Mouse (Mus musculus) spleen, adult 12 weeks (tissue): ENCODE measurements around the gene Eefsec.

Experiments
- DNase-seq: peaks from one replicate; pipeline ENCODE4 v3.0.0; 2022; ENCODE audit warnings: low spot score

Gene Eefsec

DNA sequence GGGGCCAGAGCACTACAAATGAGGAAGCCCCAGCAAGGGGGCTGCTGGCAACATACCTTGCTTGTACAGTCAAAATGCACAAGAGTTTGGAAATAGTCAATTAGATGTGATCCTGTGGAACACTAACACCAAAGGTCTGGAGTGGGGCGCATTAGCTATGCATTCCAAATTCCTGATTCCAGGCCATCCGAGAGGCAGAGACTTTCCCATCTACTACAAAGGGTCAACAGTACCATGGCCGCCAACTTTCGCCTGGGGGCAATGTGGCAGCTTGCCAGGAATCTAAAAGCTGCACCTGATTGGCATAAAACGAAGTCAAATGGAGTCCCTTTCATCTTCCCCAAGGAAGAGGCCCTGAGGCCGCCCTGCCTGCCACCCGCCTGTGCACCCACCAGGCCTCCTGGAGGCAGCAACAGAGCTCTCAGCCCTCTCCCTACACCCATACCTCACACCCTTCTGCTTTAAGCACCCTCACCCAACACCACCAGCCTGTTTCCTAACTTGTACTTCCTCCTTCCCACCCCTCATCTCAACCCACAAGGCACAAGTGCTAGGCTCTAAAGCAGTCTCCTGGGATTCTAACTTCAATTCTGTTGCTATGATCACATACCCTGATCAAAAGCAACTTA lies 30.1 kb downstream of the Eefsec start:
- DNase-seq, result no peak

DNA sequence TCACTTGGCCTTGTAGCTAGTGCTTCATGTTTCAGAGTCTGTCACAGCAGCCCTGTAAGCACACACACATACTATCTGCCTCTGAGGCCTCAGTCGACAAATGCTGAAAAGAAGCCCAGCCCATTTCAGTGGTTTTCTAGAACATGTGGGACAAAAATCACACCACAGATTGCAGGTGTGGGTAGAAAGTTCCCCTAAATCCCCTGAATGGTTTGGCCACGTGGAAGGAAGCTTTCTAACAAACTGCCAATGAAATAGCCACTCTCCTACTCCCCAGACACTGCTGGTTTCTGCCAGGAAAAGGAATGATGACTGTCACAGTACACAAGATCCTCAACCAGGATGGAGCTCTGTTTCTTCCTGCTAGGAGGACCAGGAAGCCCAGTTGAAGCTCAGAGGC lies 33.7 kb downstream of the Eefsec start:
- DNase-seq, result no peak

DNA sequence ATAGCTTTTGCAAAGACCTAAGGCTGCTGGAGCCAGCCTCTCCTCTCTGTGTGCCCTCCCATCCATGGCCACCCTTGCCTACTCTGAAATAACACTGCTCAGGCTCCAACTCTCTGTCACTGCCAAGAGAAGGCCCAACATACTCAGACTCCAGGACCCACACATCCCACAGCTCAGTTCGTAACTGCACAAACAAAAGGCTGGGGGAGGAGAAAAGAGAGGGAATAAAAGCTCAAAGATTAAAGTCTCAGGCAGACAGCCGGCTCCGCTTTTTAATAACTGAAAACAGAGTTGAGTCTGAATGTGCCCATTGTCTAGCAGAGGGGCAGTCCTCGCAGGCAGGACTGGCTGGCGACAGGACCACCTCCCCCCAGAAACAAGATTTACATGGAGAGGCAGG lies 36.8 kb downstream of the Eefsec start:
- no peak for DNase-seq

DNA sequence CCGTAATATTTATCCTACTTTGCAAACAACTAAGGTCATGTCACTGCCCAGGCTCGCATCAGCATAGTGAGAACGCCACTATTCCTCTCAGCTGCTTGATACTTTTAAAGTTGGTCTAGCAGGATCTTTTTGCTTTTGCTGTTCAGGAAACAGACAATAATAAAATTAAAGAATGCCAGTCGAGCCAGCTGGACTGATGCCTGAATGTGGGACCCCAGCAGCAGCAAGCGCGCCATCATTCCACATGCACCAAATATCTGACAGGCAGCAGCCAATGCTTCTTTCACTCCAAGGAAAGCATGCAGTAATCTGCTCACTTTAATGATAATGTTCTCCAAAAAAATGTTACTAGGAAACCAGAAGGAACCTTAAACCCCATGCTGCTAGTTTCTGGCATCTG lies 45.9 kb downstream of the Eefsec start:
- no peak for DNase-seq

DNA sequence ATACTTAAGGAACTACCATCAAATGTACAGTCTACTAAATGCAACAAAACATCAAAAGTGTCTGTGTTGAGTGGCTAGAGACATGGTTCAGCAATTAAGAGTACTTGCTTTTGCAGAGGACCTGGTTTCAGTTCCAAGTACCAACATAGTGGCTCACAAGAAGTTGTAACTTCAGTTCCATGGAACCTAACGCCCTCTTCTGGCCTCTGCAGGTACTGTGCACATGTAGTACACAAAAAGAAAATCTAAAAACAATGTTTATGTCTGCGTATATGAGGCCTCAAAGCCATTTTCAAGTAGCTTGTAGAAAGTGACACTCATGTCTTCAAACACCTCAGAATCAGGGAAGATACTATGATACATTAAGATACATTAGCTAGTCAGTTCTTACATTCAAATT lies 48.4 kb downstream of the Eefsec start:
- no peak for DNase-seq

DNA sequence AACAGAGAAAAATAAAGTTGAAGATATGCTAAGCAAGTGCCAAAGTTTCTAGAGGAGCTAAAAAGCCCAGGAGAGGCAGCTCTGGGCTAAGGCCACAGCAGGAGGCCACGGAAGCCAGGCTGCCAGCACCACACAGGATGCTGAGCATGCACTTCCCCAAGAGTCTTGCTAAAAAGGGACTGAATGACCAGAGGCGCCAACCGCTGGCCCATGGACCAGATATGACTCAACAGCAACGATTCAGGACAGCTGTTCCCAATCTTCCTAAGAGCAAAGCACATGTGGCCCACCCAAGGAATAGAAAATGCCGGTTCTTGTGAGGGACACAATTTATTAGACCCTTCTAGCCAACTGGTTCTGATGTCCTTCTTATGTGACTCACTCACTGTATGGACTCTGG lies 57.4 kb downstream of the Eefsec start:
- DNase-seq, result no peak

DNA sequence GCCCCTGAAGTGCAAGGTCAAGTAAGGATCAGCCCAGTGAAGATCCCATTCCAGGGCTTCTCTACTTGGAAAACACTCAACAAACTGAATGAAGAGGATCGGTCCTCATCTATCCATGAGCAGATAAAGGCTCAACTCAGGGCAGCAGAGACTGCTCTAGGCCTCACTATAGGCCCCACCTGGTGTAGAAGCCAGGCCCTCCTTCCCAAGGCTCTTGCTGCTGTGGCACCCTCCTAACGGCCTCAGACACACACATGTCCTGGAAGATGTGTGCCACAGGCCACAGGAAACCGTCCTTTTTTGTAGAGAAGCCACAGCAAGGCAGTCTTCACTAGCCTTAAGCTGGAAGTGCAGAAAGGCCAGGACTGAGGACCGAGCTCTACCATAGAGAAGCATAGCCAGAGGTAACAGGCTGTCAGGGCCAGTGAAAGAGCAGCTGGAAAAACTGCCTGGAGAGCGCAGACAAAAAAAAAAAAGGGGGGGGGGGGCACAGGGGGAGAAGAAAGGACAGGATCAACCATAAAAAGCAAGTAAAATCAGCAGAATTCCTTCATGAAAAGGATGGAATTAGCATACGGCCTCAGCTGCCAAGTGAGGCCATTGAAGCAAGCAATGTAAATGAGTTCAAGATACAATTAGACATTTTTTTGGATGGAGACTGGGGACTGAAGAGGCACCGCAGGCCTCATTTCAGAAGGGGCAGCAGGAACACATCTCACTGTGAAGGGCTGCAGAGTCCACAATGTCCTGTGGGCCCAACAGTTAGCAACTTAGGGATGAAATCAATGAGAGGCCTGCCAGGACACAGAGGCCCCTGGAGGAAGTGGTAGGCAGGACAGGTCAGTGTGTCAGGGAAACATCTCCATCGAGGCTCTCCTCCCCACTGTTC lies 58.3 kb downstream of the Eefsec start:
- no peak for DNase-seq

DNA sequence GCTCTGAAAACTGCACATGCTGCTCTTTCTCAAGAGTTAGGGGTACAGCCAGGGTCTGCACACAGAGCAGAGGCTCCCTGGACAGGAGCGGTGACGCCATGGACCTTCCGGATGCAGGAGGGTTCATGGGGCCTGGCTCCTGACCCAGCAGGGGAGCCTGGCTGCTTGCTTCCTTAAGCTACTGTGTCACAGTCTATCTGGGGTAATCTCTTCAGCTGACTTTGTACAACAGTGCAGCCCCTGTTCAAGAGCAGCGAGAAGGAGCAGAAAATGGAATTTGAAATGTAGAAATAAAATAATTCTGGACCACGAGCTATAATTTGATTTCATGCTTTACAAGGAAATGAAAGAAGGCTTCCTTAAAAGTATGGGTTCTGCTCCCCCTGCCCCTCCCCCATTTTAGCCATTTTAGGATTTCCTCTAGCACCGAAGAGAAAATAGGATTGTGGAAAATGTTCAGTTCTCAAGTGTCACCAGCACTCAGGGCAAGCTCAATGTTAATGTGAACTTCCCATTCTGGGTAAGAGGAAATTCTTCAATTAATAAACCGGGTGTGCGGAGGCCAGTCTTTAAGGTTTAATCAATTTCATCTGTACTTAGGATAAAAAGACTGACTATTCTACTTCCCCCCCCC lies 61.8 kb downstream of the Eefsec start:
- DNase-seq, result no peak

DNA sequence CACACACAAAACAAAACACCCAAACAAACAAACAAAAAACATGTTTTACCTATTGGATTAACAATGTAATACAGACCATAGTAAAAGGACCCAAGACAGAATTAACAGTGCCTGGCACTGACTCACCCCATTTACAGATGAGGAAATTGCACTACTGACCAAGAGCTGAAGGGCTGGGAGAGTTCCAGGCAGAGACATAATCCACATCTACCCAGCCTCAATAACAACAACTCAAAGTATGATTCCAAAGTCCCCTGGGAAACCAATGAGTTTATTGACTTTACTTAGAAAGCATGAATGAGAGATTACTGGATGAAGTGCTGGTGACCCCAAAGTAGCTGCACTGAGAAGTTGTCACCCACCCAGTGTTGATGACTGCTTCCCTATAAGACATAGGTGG lies 62.6 kb downstream of the Eefsec start:
- no peak for DNase-seq

DNA sequence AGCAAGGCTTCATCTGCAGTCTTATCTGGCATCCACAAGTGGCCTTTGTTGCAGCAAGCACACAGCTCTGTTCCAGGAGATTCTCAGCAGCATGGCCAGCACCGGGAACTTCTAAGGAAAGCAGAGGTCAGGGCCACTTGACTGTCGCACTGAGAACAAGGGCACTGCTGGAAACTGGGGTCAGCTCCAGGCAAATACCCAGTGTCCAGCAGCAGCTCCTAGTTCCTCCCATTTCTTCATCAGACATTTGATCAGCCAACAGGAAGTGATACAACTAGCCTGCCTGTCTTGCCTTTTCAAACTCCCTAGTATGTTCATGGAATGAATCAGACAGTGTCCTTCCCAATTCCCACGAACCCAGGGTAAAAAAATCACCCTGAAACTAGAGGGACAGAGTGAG lies 66.6 kb downstream of the Eefsec start:
- DNase-seq, result no peak

DNA sequence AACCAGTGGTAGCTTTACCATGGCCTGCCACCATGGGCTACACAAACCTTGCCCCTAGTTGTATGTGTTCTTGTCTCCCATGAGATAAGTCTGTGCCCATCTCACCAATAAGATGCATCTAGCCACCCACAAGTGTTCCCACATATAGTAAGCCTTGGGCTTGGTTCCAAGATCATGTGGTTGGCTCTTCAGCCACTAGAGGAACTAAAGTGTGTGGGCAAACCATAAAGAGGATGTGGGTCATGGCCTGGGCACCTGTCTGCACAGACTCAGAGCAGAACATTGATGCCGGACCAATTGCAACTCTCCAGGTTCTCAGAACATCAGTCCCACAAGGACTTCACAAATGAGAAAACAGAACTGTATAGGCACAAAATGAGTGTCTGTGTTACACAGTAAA lies 67.5 kb downstream of the Eefsec start:
- no peak for DNase-seq

DNA sequence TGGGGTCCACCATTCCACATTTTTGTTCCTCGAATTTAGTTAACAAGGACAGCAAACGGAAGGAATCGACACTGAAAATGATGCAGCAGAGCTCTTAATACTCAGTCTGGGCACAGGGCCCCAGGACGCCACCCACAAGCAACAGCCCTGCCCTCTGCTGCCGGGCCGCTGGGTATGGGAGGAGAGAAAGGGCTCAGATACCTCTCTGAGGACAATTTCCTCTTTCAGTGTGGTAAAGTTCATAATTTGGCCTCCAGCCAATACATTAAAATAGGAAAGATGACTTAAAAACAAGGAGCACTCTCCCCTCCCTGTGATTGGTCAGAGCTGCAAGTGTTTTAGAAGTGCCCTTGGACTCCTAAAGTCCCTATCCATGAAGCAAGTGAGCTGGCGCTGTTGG lies 72.1 kb downstream of the Eefsec start:
- DNase-seq, result no peak

DNA sequence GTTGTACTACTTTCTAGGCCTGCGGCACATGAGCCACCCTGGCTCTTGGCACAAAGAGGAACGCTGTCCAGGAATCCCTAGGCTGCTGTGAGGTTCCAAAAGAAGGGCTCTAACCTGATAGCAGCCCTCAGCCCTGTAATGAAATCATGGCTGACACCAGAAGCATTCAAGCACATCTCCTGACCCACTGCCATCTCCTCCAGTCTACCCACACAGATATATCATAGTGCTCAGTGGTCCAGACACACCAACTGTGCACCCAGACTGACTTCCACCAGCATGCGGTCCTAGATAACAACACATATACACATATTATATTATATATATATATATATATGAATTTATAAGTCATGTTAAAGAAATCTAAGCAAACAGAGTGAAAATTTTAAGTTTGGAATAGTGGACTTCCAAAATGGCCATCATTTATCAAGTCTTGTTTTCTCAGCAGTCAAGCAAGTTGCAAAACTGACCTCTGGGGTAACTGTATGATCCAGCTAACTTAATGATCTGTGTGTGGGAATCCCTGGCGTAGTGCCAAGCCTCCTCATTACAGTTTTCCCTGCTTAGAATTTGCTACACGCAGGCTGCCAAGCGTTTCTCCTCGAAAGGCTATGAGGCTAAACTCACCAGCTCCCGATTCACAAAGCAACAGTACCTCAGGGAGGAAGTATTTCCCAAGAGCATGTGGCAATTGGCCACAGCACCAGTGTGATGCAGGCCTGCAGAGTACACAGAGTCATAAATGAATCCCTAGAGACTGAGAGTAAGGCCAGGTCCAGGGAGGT lies 76.3 kb downstream of the Eefsec start:
- no peak for DNase-seq

DNA sequence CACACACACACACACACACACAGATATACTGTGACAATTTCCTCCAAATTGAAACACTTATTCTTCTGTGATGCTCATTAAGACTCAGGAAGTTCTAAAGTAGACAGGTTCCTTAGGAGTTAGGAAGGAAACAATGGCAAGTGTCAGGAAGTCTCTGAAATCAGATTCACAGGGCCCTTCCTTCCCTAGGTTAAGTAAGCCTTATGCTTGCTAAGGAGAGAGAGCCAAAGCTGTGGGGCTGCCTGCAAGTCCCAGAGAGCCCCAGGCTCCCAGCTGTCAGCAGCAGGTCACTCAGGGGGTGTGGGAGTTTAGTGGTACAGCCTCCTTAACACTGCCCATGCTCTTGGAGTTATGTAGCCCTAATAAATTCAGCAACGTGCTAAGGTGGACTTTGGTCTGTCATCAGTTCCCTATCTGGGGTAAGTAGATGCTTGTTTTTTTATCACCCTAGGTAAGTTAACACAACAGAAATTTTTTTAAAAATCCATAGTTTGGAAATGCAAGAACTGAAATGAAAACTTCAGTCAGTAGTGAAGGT lies 82.8 kb downstream of the Eefsec start:
- DNase-seq, result no peak

DNA sequence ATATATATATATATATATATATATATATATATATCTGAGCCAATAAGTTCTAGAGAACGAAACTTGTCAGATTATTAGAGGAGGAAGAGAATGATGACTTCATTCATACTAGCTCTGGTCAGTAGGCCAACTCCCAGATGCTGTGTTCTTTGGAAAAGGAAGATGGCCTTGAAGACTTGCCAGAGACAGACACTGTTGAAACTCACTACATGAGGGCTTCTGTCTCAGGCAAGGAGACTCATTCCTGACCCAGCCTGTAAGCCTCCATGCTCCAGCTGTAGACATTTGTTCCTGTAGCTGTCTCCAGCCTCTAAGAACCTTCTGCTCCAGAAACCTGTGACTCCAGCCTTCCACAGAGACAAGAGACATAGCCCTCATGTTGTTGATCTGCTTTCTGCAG lies 85.2 kb downstream of the Eefsec start:
- DNase-seq, result no peak

DNA sequence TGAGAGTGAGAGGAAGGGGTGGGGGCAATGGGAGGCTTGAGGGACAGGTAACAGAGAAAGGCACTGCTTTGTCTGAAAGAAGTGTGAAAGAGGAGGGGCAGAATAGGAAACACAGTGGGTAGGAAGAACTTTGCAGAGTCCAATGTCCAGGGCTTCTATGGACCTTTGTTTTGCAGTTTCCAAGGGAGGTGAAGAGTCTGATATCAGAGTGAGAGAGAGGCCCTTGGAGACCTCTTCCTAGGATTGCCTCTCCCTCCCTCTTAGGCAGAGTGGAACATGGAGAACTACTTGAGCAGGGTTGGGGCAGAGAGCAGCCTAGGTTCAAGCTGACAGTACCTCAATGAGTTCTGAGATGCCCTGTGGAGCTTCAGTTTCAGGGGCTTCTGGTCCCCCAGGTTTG lies 88.1 kb downstream of the Eefsec start:
- no peak for DNase-seq

DNA sequence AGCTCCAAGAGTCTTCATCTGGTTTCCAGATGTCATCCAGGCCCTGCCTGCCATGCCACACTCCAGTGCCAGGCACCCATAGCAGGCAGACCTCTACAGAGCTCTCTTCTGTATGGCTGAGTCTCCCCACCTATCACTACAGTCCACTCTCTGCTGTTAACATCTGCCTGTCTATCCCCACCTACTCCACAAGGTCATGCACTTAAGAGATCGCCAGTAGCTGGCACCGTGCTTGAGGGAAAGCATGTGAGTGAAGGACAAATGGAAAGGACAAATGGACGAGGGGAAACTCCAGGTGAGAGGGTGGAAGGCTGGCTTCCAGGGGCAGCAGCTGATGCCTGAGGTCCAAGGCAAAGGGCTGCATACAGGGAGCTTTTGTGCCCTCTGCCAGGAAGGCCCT lies 90.5 kb downstream of the Eefsec start:
- DNase-seq, result no peak

DNA sequence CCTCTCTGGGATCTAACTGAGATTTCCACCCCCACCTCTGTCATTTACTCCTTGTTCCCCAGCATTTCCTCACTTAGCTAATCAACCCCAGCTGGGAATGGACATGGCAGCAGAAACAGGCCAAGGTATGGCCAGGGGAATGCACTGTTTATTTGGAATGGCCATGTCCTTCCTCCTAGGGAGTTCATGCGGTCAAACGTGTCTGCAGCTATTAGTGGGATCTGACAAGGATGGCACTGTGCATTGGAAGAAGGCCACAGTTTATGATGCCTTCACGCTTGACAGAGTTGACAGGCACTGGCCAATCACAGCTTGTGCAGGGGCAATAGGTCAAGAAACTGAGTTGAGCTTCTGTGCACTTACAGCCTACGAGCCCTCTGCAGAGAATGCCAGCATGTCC lies 93.8 kb downstream of the Eefsec start:
- no peak for DNase-seq

DNA sequence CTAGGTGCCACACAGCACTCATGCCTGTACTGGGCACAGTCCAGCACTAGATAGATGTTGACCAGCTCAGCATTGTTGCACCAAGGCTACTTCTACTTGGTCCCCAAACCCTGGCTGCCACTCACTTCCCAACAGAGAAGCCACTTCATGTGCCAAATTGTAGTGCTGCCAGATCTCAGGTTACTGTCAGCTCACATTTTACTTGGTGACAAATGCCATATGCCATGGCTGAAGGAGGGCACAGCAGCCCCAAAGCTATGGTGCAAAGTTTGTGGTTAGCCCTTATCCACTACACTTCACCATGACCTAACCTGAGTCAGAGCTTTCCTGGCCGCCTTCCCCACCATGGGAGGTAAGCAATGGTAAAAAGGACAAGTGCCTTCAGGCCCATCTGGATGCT lies 99.6 kb downstream of the Eefsec start:
- DNase-seq, result no peak

DNA sequence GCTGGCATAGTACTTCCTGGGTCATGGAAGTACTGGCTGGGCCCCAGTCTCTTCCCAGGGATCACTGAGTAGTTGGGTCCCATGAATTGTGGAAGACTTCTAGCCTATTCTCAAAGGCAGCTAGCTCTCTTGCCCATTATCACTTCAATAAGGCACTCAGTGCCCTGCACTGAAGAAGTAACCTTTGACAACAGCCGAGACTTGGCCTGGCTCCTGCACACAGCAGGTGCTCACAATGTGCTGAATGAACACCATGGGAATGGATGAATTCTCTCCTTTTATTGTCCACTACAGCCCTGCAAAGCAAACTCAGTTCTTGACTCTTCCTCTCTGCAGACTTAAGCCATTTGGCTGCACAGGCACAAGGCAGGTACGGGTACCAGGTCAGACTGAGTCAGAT lies 101.0 kb downstream of the Eefsec start:
- no peak for DNase-seq

DNA sequence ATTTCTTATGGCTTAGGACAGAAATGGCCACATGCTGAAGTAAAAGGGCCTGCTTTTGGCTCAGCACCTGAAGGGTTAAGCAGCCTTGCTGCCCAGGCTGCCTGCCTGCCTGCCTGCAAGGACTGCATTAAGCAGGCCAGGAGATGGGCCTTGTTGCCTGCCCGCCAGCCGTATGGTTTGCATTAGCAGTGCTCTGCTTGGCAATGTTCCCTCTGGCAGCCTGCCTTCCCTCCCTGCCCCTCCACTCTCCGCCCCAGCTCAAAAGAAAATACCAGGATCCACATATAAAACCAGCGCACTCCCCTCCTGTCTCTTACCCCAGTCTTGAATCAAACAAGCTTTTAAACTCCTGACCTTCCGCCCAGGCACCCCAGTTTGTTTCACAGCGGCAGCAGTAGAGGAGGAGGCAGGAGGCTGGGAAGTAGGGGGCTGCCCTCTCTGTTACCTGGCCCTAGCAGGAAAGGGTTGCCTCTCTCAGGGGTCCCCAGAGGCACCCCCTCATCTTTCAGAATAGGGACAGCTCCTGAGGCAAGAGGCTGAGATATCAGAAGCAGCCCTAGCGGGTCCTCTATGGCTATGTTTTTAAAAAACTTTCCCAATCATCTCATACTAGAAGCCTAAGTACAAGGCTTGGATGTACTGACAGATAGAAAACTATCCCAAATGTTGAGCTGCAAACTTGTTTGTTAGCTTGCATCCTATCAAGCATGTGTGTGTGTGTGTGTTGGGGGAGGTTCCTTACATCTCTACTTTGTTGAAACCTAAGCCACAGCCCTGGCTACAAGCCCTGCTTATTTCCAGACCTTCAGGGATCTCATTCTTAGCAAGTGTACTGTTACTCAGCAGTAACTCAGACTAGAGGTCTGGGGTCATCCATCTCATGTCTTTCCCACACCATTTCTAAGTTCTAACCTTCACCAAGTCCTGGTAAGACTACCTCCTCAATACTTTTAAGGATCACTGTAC lies 102.6 kb downstream of the Eefsec start:
- DNase-seq, result no peak
